Mouse (Mus musculus) brain, embryonic 14.5 days (tissue): ENCODE data around the gene 3830406C13Rik.

ENCODE experiments used
- CTCF ChIP-seq: fragments of 200-500 bp; IDR thresholded peaks from 2 replicates; pipeline ENCODE4 v1.5.1; 2012; ENCODE audit warnings: inconsistent platforms, mild to moderate bottlenecking, moderate library complexity, borderline replicate concordance; ENCODE audit not compliant: insufficient read depth, insufficient read length; ENCODE audit errors: extremely low read depth
- POLR2A ChIP-seq: fragments of 200-500 bp; IDR thresholded peaks from 2 replicates; pipeline ENCODE4 v1.6.1; 2012; ENCODE audit warnings: mild to moderate bottlenecking, inconsistent platforms, borderline replicate concordance; ENCODE audit not compliant: poor library complexity, insufficient read depth, insufficient read length, severe bottlenecking; ENCODE audit errors: extremely low read depth

DNA sequence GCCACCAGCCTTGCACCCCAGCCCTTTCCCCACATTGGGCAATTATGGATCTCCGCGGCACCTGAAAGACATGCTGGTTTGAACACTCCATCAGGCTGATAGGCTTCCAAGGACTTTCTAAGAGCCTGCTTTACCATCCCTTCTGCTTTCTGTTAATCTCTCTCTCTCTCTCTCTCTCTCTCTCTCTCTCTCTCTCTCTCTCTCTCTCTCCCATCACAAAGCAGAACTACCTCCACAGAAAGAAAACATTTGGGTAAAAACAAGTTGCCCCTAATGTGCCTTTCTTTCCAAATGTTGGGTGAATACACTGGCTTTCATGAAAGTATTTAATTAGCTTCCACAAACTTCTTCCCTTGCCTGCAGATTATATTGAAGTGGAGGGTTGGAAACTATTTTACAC, 64.1 kb downstream of the 3830406C13Rik start, which contains the start of gene Fezf2:
- no peak for TF ChIP-seq CTCF
- TF ChIP-seq POLR2A: no peak
